Mouse (Mus musculus): ENCODE results near the gene Chst14. TPM values are rescaled to one million over a fixed set of nuclear protein-coding genes. Genes with fewer than 3 reads are reported as not detected.
A peak's percentile ranks its signal among the peaks of the same experiment; 100 is the strongest.

The Chst14 gene
- polyA plus RNA-seq, 1 experiment from 2014 or later = 5.9 TPM

- WGBS = 86% methylated on average over 3 of the region's 3 CpGs
- H3K27me3 ChIP-seq = no peaks in the 10 kb centered on the region
- H3K9me3 ChIP-seq (replicated peaks) = no peaks in the 10 kb centered on the region
- no peak overlapping the region for H3K4me3 ChIP-seq
- H3K4me2 ChIP-seq = no peak overlapping the region
- no peak overlapping the region for H3K27ac ChIP-seq
- no peak for ATAC-seq
- no peaks in the 10 kb centered on the region for H3K36me3 ChIP-seq (ENCODE audit: poor library complexity, severe bottlenecking)
- no peak overlapping the region for H3K9ac ChIP-seq
- H3K4me1 ChIP-seq = no peaks in the 10 kb centered on the region
Observed at GRCm38 (mm10) chr2:118949699-118950098, 23.4 kb downstream of the Chst14 start.

- 83% methylated on average over 5 of the region's 5 CpGs for WGBS
- Histone ChIP-seq H3K9me3 (replicated peaks) (no peaks in the 10 kb centered on the region), H3K36me3 (ENCODE audit: poor library complexity, severe bottlenecking) (no peaks in the 10 kb centered on the region), H3K4me3 (no peak overlapping the region), H3K4me2 (no peak overlapping the region), H3K4me1 (no peaks in the 10 kb centered on the region), H3K9ac (no peak overlapping the region), H3K27me3 (no peaks in the 10 kb centered on the region), H3K27ac (no peak overlapping the region)
- no peak for ATAC-seq
Observed at GRCm38 (mm10) chr2:118956497-118956896, 30.2 kb downstream of the Chst14 start.

GRCm38 (mm10) chr2:118959644-118960043, 33.3 kb downstream of the Chst14 start:
- ATAC-seq = no peak

GRCm38 (mm10) chr2:118960413-118960812, 34.1 kb downstream of the Chst14 start:
- Histone ChIP-seq H3K27me3 (no peaks in the 10 kb centered on the region), H3K4me1 (no peaks in the 10 kb centered on the region; the same call in 1 of the 2 replicates), H3K4me3 (no peak overlapping the region), H3K27ac (no peak overlapping the region), H3K4me2 (no peak overlapping the region), H3K9ac (no peak overlapping the region), H3K9me3 (replicated peaks) (no peaks in the 10 kb centered on the region), H3K36me3 (ENCODE audit: poor library complexity, severe bottlenecking) (no peaks in the 10 kb centered on the region)
- 94% methylated on average over 2 of the region's 2 CpGs for WGBS
- no peak for ATAC-seq

More at GRCm38 (mm10) chr2:118959644-118960043, 33.3 kb downstream of the Chst14 start:
- Histone ChIP-seq H3K9me3 (replicated peaks) (no peaks in the 10 kb centered on the region), H3K4me1 (no peaks in the 10 kb centered on the region; the same call in 1 of the 2 replicates), H3K9ac (no peak overlapping the region), H3K4me3 (no peak overlapping the region), H3K4me2 (no peak overlapping the region), H3K27me3 (no peaks in the 10 kb centered on the region), H3K36me3 (ENCODE audit: poor library complexity, severe bottlenecking) (no peaks in the 10 kb centered on the region), H3K27ac (no peak overlapping the region)
- 23% methylated on average over 2 of the region's 2 CpGs for WGBS

GRCm38 (mm10) chr2:118961546-118961945, 35.2 kb downstream of the Chst14 start:
- Histone ChIP-seq H3K4me3 (no peak overlapping the region), H3K36me3 (ENCODE audit: poor library complexity, severe bottlenecking) (no peaks in the 10 kb centered on the region), H3K27ac (no peak overlapping the region), H3K9me3 (replicated peaks) (no peaks in the 10 kb centered on the region), H3K4me2 (no peak overlapping the region), H3K4me1 (no peaks in the 10 kb centered on the region; the same call in 1 of the 2 replicates), H3K27me3 (no peaks in the 10 kb centered on the region), H3K9ac (no peak overlapping the region; the same call in 1 of the 2 replicates)
- no peak for ATAC-seq
- 57% methylated on average over 2 of the region's 2 CpGs for WGBS

GRCm38 (mm10) chr2:118963007-118963675, 36.8 kb downstream of the Chst14 start:
- H3K36me3 ChIP-seq (ENCODE audit: poor library complexity, severe bottlenecking) = no peaks in the 10 kb centered on the region
- H3K27ac ChIP-seq = no peak overlapping the region
- ATAC-seq = no peak
- no peak overlapping the region for H3K4me2 ChIP-seq
- H3K9me3 ChIP-seq (replicated peaks) = no peaks in the 10 kb centered on the region
- WGBS = 64% methylated on average over 9 of the region's 9 CpGs
- no peaks in the 10 kb centered on the region; the same call in 1 of the 2 replicates for H3K4me1 ChIP-seq
- H3K27me3 ChIP-seq = no peaks in the 10 kb centered on the region
- no peak overlapping the region for H3K4me3 ChIP-seq
- H3K9ac ChIP-seq = no peak overlapping the region

GRCm38 (mm10) chr2:118963676-118964012, 37.3 kb downstream of the Chst14 start:
- H3K9me3 ChIP-seq (replicated peaks) = no peaks in the 10 kb centered on the region
- no peak overlapping the region for H3K4me2 ChIP-seq
- ATAC-seq = no peak
- no peak overlapping the region for H3K9ac ChIP-seq
- H3K27me3 ChIP-seq = no peaks in the 10 kb centered on the region
- H3K4me3 ChIP-seq = no peak overlapping the region
- H3K4me1 ChIP-seq = no peaks in the 10 kb centered on the region; the same call in 1 of the 2 replicates
- H3K27ac ChIP-seq = no peak overlapping the region
- H3K36me3 ChIP-seq (ENCODE audit: poor library complexity, severe bottlenecking) = no peaks in the 10 kb centered on the region
- 73% methylated on average over 7 of the region's 7 CpGs for WGBS

- no peak overlapping the region for H3K27ac ChIP-seq
- no peaks in the 10 kb centered on the region for H3K36me3 ChIP-seq (ENCODE audit: poor library complexity, severe bottlenecking)
- peaks cover 15% of the 10 kb centered on the region for H3K27me3 ChIP-seq
- no peak for ATAC-seq
- peaks cover 3% of the 10 kb centered on the region; the same call in 1 of the 2 replicates for H3K4me1 ChIP-seq
- WGBS = 87% methylated on average over 11 of the region's 11 CpGs
- H3K4me3 ChIP-seq = no peak overlapping the region
- H3K9me3 ChIP-seq (replicated peaks) = no peaks in the 10 kb centered on the region
- no peak overlapping the region for H3K9ac ChIP-seq
- no peak overlapping the region for H3K4me2 ChIP-seq
Observed at GRCm38 (mm10) chr2:118969585-118970147, 43.4 kb downstream of the Chst14 start.

- ATAC-seq = no peak
- H3K4me2 ChIP-seq = no peak overlapping the region
- H3K4me1 ChIP-seq = peaks cover 22% of the 10 kb centered on the region
- no peak overlapping the region for H3K4me3 ChIP-seq
- H3K27ac ChIP-seq = no peak overlapping the region
- H3K36me3 ChIP-seq (ENCODE audit: poor library complexity, severe bottlenecking) = no peaks in the 10 kb centered on the region
- no peaks in the 10 kb centered on the region for H3K9me3 ChIP-seq (replicated peaks)
- 81% methylated on average over 5 of the region's 5 CpGs for WGBS
- H3K27me3 ChIP-seq = peaks cover 31% of the 10 kb centered on the region
- no peak overlapping the region for H3K9ac ChIP-seq
Observed at GRCm38 (mm10) chr2:118972048-118972447, 45.8 kb downstream of the Chst14 start.

- Histone ChIP-seq H3K27me3 (peaks cover 38% of the 10 kb centered on the region), H3K4me2 (peak overlapping the region; percentile 73)
- WGBS = 1% methylated on average over 33 of the region's 33 CpGs
Observed at GRCm38 (mm10) chr2:118972687-118973376, 46.5 kb downstream of the Chst14 start.

GRCm38 (mm10) chr2:118975855-118976254, 49.6 kb downstream of the Chst14 start:
- H3K4me1 ChIP-seq = peaks cover 23% of the 10 kb centered on the region
- H3K9me3 ChIP-seq (replicated peaks) = no peaks in the 10 kb centered on the region
- ATAC-seq = peak; percentile 19
- peak overlapping the region; percentile 89 for H3K4me2 ChIP-seq
- H3K27me3 ChIP-seq = peaks cover 46% of the 10 kb centered on the region
- H3K4me3 ChIP-seq = peak overlapping the region; percentile 59
- no peaks in the 10 kb centered on the region for H3K36me3 ChIP-seq (ENCODE audit: poor library complexity, severe bottlenecking)
- no peak overlapping the region for H3K27ac ChIP-seq
- 1% methylated on average over 15 of the region's 15 CpGs for whole genome bisulfite sequencing
- peak overlapping the region; percentile 80 for H3K9ac ChIP-seq

More at GRCm38 (mm10) chr2:118972687-118973376, 46.5 kb downstream of the Chst14 start:
- peak; percentile 72 for ATAC-seq
- Histone ChIP-seq H3K36me3 (ENCODE audit: poor library complexity, severe bottlenecking) (no peaks in the 10 kb centered on the region), H3K9me3 (replicated peaks) (no peaks in the 10 kb centered on the region), H3K4me1 (peaks cover 23% of the 10 kb centered on the region), H3K4me3 (peak overlapping the region; percentile 37), H3K27ac (no peak overlapping the region), H3K9ac (peak overlapping the region; percentile 57; the same call in 1 of the 2 replicates)

GRCm38 (mm10) chr2:118976282-118976929, 50.1 kb downstream of the Chst14 start:
- peak; percentile 87 for ATAC-seq
- Histone ChIP-seq H3K4me2 (peak overlapping the region; percentile 89), H3K27me3 (peaks cover 46% of the 10 kb centered on the region), H3K4me3 (peak overlapping the region; percentile 59), H3K9me3 (replicated peaks) (no peaks in the 10 kb centered on the region), H3K36me3 (ENCODE audit: poor library complexity, severe bottlenecking) (no peaks in the 10 kb centered on the region), H3K27ac (no peak overlapping the region), H3K4me1 (peaks cover 23% of the 10 kb centered on the region), H3K9ac (peak overlapping the region; percentile 80)
- 1% methylated on average over 57 of the region's 57 CpGs for WGBS
